Mouse (Mus musculus) duodenum, adult 2 months (tissue): ENCODE measurements around the gene Stra8. TPM values are rescaled to one million over a fixed set of nuclear protein-coding genes. Genes with fewer than 3 reads are reported as not detected.

Source experiments
- polyA plus RNA-seq: library from polyadenylated mRNA; depleted of rRNA; stranded (reverse); fragments of >200 nt; gene quantifications from 2 replicates; pipeline ENCODE4 v1.2.3, GENCODE M21; 2012; ENCODE audit warnings: low replicate concordance; rRNA removed

Stra8 gene
- not detected in 2 replicates for polyA plus RNA-seq

DNA sequence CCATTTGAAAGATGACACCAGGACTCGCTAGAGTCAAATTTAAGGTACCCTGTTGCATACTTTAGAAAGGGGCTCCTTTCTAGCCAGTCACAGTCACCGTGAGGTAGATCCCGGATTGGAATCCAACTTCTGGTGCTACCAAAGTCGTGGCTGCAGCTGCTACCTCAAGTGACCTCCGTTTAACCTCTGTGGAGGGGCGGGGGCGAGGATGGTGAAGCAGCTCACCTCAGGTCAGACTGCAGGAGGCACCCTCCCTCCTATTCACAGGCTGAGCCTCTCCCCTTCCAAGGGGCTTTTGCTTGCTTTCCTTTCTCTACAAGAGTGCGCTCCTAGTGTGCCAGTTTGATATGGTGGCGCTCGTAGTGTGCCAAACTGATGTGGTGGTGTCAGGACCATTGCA lies at the start of gene Stra8:
Stra8 (plus strand) TSS at position 208 of the 400 bp plus-strand sequence.

GRCm38 (mm10) chr6:34877509-34878321 lies 42.2 kb upstream of the Stra8 start, which contains the start of gene Cyren:
TSS of gene Cyren (minus strand) at chr6:34878060.

DNA sequence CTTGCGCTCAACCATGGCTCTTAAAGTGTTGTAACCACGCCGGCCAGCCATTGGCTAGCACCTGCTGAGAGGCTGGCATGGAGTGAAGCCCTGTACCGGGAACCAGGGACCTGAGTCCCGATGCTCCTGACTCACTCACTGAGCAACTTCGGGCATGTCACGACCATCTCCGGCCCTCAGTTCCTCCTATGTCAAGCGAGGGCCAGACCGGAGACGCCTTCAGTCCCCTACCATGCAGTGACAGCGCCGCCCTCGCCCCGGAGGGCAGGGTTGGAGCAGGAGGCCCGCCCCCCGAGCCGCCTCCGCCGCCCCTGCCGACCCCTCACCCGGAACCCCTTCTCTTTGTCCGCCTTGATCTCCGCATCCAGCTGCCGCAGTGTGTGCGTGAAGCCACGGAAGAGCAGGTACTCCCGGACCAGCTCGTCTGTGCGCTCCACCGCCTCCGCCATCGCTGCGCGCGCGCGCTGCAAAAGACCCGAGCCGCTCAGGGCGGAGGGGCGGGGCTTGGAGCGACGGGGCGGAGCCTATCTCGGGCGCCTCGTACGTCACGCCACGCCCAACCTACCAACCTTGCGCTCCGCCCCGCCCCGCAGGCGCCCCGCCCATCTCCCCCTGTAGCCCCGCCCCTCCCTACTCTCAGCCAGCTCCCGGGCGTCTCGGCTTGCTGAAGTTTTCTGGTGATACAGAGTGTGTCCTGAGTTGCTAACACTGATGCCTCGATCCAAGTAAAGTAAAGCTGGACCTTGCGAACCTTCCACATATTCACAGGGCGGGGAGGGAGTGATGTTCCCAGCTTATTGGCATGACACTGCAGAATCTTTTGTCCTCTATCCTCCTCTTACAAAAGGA lies 9.4 kb upstream of the Stra8 start, which contains the start of gene Wdr91:
Wdr91 (minus strand) TSS at position 506 of the 849 bp plus-strand sequence.

GRCm38 (mm10) chr6:34988081-34988761 lies 68.3 kb downstream of the Stra8 start, which contains the start of gene Slc23a4:
TSS of gene Slc23a4 (minus strand) at chr6:34988404.

Other genes with a start within 250 kb of the Stra8 start
- gene Agbl3, start 139.7 kb upstream of the Stra8 start, polyA plus RNA-seq: 0.27 and 0.56 TPM in 2 replicates
- gene Tmem140, start 57.0 kb upstream of the Stra8 start, polyA plus RNA-seq: 12.5 and 25.2 TPM in 2 replicates
- gene Cyren, start 42.1 kb upstream of the Stra8 start, polyA plus RNA-seq: 2.2 and 2.6 TPM in 2 replicates
- gene Wdr91, start 9.3 kb upstream of the Stra8 start, polyA plus RNA-seq: 4.8 TPM in 2 replicates
- gene Slc23a4, start 68.2 kb downstream of the Stra8 start, polyA plus RNA-seq: 55.8 and 140 TPM in 2 replicates
- 2.8 and 3.5 TPM in 2 replicates for gene Cnot4, start 213.6 kb downstream of the Stra8 start, polyA plus RNA-seq